Mouse (Mus musculus): ENCODE results near the gene Klrc2. TPM values are rescaled to one million over a fixed set of nuclear protein-coding genes. Genes with fewer than 3 reads are reported as not detected.
A peak's percentile ranks its signal among the peaks of the same experiment; 100 is the strongest.
"Not testable (repeated sequence)": the region's sequence is repeated elsewhere in the genome, so short reads cannot be mapped to it uniquely, and the experiment has no call there.

The Klrc2 gene
- 2.1 and 3.3 TPM in 2 replicates for total RNA-seq (2017)

DNA sequence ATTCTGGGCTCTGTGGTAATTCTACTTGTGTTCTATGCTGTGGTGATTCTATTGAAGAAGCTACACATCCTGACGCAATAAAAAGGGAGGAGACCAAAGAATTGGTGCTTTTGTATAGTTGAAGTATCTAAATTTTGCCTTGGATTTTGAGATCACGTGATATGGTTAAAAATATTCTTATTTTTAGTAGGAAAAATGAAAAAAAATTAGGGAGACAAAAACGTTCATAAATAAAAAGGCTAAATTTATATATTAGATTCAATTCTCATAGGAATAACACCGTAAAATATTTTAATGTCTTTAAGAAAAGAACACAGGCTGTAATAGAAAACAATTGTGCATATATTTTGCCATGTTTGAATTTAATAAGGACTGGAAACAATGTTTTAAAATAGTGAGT, at the start of gene Klrc2:
Gene Klrc2, minus strand, starts transcription at position 101 of the 400 bp plus-strand sequence.
- not testable (repeated sequence) for ATAC-seq (ENCODE audit: extremely low read depth, insufficient number of reproducible peaks, low FRiP score, poor library complexity, severe bottlenecking)

DNA sequence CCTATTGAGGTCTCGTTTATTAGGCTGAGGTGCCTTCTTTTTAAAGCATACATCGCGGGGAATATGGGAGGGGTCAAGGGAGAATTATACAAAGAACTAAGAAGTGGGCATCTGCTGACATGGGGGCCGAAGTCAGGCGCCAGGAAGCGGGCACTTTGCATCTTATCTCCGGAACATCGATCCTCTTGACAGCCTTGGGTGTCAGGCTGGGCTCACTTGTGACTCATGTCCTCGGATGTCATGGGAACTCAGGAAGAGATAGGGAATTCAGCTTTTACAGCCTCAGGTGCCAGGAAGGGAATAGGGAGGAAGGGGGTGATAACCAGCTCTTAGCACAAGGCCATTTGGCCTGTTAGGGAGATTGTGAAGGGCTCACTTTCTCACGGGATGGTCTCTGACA, 30.9 kb upstream of the Klrc2 start:
- not testable (repeated sequence) for ATAC-seq (ENCODE audit: extremely low read depth, insufficient number of reproducible peaks, low FRiP score, poor library complexity, severe bottlenecking)

DNA sequence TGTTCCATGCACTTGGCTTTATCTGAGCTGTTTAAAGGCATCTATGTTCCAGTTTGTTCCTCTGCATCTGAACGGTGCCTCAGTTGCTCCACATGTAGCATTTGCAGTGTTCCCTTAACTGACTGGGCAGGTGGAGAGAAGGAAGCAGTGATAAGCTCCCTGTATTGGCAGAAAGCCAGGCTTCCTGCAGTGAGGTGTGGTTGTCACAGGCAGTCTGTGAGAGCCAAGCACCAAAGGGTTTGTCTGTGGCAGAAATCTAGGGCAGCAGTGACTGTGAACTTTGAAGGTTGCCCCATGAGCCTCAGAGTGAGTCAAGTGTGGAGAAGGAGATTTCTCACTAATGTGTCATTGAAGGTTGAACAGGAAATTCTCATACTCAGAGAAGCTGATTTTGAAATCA, 19.9 kb upstream of the Klrc2 start:
- 0 out of 2 replicates have a peak, but pooled peaks have one; percentile 30 for ATAC-seq (ENCODE audit: extremely low read depth, insufficient number of reproducible peaks, low FRiP score, poor library complexity, severe bottlenecking)

DNA sequence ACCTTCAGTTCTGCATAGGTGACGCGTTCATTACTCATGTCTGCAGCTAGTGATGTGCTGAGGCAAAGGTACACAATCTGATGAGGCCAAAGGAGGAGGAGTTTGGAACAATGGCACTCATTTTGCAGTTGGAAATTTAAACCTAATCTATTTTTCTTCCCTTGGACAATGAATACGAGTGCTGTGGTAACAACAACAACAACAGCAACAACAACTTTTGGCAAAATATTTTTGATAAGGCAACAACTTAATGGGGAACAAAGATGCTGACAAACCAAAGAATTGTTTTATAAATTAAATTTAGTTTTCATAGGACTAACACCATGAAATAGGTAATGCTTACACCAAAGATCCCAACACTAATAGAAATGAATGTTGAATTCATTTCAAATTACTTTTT, 18.4 kb upstream of the Klrc2 start, which contains the start of gene Klrc1:
Gene Klrc1, minus strand, starts transcription at position 101 of the 400 bp plus-strand sequence.
- no peak for ATAC-seq (ENCODE audit: extremely low read depth, insufficient number of reproducible peaks, low FRiP score, poor library complexity, severe bottlenecking)

DNA sequence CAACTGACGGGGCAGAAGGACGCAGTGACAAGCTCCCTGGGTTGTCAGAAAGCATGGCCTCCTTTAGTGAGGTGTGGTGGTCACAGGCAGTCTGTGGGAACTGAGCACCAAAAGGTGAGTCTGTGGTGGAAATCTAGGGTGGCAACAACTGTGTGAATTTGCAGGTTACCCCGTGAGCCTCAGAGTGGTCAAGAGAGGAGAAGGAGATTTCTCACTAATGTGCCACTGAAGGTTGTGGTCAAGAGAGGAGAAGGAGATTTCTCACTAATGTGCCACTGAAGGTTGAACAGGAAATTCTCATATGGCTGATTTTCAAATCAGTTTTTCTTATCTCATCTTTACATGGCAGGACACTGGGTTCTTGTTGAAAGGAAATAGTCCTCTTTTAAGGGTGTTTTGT, 812 bp upstream of the Klrc2 start:
- not testable (repeated sequence) for ATAC-seq (ENCODE audit: extremely low read depth, insufficient number of reproducible peaks, low FRiP score, poor library complexity, severe bottlenecking)

DNA sequence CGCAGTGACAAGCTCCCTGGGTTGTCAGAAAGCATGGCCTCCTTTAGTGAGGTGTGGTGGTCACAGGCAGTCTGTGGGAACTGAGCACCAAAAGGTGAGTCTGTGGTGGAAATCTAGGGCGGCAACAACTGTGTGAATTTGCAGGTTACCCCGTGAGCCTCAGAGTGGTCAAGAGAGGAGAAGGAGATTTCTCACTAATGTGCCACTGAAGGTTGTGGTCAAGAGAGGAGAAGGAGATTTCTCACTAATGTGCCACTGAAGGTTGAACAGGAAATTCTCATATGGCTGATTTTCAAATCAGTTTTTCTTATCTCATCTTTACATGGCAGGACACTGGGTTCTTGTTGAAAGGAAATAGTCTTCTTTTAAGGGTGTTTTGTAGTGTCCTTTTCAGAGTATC, 16.4 kb downstream of the Klrc2 start:
- not testable (repeated sequence) for ATAC-seq (ENCODE audit: extremely low read depth, insufficient number of reproducible peaks, low FRiP score, poor library complexity, severe bottlenecking)

DNA sequence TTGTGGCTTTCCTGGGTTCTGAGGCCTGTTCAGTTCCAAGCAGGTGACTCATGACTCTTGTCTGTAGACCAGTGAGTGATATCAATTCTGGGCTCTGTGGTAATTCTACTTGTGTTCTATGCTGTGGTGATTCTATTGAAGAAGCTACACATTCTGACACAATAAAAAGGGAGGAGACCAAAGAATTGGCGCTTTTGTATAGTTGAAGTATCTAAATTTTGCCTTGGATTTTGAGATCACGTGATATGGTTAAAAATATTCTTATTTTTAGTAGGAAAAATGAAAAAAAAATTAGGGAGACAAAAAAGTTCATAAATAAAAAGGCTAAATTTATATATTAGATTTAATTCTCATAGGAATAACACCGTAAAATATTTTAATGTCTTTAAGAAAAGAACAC, 17.3 kb downstream of the Klrc2 start, which contains the start of gene Klrc3:
Gene Klrc3, minus strand, starts transcription at position 101 of the 400 bp plus-strand sequence.
- not testable (repeated sequence) for ATAC-seq (ENCODE audit: extremely low read depth, insufficient number of reproducible peaks, low FRiP score, poor library complexity, severe bottlenecking)

DNA sequence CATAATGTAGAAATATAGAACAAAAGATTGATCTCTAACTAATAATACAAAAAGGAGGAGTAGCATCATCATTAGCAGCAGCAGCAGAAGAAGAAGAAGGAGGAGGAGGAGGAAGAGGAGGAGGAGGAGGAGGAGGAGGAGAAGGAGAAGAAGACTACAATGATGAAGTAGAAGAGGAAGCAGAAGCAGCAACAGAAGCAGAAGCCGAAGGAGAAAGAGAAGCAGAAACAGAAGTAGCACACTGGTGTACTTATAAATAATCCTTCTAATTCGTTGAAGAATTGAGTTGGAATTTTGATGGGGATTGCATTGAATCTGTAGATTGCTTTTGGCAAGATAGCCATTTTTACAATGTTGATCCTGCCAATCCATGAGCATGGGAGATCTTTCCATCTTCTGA, 29.4 kb downstream of the Klrc2 start:
- ATAC-seq (ENCODE audit: extremely low read depth, insufficient number of reproducible peaks, low FRiP score, poor library complexity, severe bottlenecking) = not testable (repeated sequence)

DNA sequence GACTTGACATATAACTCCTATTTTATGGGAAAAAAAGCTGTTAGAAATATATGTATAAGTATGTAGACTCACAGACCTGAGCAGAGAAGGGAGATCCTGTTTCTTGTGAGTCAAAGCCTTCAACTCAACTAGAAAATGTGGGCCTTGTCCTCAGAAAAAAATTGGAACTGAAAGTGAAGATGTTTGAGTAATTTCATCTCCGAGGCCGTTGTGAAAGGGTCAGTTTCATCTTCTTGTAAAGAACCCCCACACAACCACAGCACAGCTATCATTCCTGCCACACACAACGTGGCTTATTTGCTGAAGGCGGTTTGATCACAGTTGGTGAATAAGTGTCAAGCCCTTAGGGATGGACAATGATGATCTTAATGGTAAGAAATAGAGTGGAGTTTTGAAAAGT, 36.8 kb downstream of the Klrc2 start, which contains the start of gene Klrk1:
Gene Klrk1, minus strand, starts transcription at position 130 of the 400 bp plus-strand sequence.
- ATAC-seq (ENCODE audit: extremely low read depth, insufficient number of reproducible peaks, low FRiP score, poor library complexity, severe bottlenecking) = no peak

DNA sequence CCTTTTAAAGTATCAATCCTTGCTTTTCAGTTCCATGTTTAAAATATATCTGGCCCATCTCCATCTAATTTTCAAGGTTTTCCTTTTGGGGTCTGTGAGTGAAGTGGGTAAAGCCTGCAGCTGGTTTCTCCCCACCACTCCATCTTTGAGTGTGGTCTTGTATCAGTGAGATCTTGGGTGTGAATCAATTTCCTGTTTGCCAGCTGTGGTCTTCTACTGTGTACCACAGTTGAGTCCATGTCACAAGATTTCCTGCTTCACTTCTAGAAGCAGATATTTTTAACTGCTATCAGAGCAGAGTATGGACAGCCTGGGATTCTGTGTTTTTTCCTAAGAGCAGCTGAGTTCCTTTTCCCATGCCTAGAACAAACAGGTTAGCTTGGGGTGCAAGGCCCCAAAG, 52.1 kb downstream of the Klrc2 start:
- ATAC-seq (ENCODE audit: extremely low read depth, insufficient number of reproducible peaks, low FRiP score, poor library complexity, severe bottlenecking) = peak; percentile 55; the same call in 1 of the 2 replicates

Other genes with a start within 250 kb of the Klrc2 start
- gene Clec1a, start 208.7 kb downstream of the Klrc2 start, total RNA-seq (2017) = 3.6 and 4.3 TPM in 2 replicates
- 0.49 and 2.2 TPM in 2 replicates for gene Olr1, start 153.5 kb downstream of the Klrc2 start, total RNA-seq (2017)
- 1.5 TPM in 1 of 2 replicates, not detected in the other for gene Tmem52b, start 148.1 kb downstream of the Klrc2 start, total RNA-seq (2017)
- gene Gabarapl1, start 127.5 kb downstream of the Klrc2 start, total RNA-seq (2017) = 9.6 and 10.1 TPM in 2 replicates
- gene Klre1, start 82.8 kb downstream of the Klrc2 start, total RNA-seq (2017) = 3.6 and 3.7 TPM in 2 replicates
- 25.5 and 29.5 TPM in 2 replicates for gene Klrd1, start 68.9 kb downstream of the Klrc2 start, total RNA-seq (2017)
- 7.0 and 9.3 TPM in 2 replicates for gene Klrk1, start 36.8 kb downstream of the Klrc2 start, total RNA-seq (2017)
- not detected in 2 replicates for gene Klrc3, start 17.4 kb downstream of the Klrc2 start, total RNA-seq (2017)
- gene Klrc1, start 18.3 kb upstream of the Klrc2 start, total RNA-seq (2017) = 1.2 and 2.8 TPM in 2 replicates
- not detected in 2 replicates for gene Klri1, start 56.4 kb upstream of the Klrc2 start, total RNA-seq (2017)
- 1.2 and 1.6 TPM in 2 replicates for gene Klri2, start 79.8 kb upstream of the Klrc2 start, total RNA-seq (2017)
- gene Gm156, start 123.6 kb upstream of the Klrc2 start, total RNA-seq (2017) = not detected in 2 replicates
- gene Gm17631, start 202.0 kb upstream of the Klrc2 start, total RNA-seq (2017) = not detected in 2 replicates
- 43.4 and 44.9 TPM in 2 replicates for gene Klra17, start 216.0 kb upstream of the Klrc2 start, total RNA-seq (2017)